Mouse (Mus musculus) olfactory bulb, adult 2 months (tissue): Measurements from ENCODE around the gene Rnf220. TPM values are rescaled to one million over a fixed set of nuclear protein-coding genes. Genes with fewer than 3 reads are reported as not detected.

Experiments
- H3K27ac ChIP-seq: fragments of 200-500 bp; 2 replicates; pipeline ENCODE4 v1.5.1; 2012; ENCODE audit warnings: low read depth, low read length; ENCODE audit not compliant: insufficient read depth
- H3K4me1 ChIP-seq: fragments of 200-500 bp; 2 replicates; pipeline ENCODE4 v1.6.1; 2012; ENCODE audit warnings: low read length; ENCODE audit not compliant: control insufficient read depth, insufficient read depth
- H3K4me3 ChIP-seq: fragments of 200-500 bp; 2 replicates; pipeline ENCODE4 v1.5.1; 2012; ENCODE audit warnings: mild to moderate bottlenecking, low read depth, low read length, moderate library complexity; ENCODE audit not compliant: insufficient read depth
- CTCF ChIP-seq: fragments of 200-500 bp; IDR thresholded peaks from 2 replicates; pipeline ENCODE4 v1.5.1; 2012; ENCODE audit warnings: low read depth, mild to moderate bottlenecking, low read length, moderate library complexity; ENCODE audit not compliant: insufficient read depth
- POLR2A ChIP-seq: fragments of 200-500 bp; IDR thresholded peaks from 2 replicates; pipeline ENCODE4 v1.6.1; 2012; ENCODE audit warnings: mild to moderate bottlenecking, low read depth, low read length, moderate library complexity; ENCODE audit not compliant: insufficient read depth
- WGBS: fragments of 180-500 bp; shearing (Covaris S2); methylation state at CpG from one replicate; pipeline ENCODE4 v1.1.7; 2018; 5-methylcytosine and 5-hydroxymethylcytosine counted together
- polyA plus RNA-seq: library from polyadenylated mRNA; stranded (reverse); fragments of >200 nt; gene quantifications from 2 replicates; pipeline ENCODE4 v1.2.4, GENCODE M21; 2012; ENCODE audit warnings: low replicate concordance; ENCODE audit not compliant: missing spikeins, insufficient read depth, insufficient read length

The Rnf220 gene
- polyA plus RNA-seq, 1 experiment: not detected

- H3K4me1 ChIP-seq: peaks cover 25% of the 10 kb centered on the region
- WGBS: 81% methylated on average over 11 of the region's 11 CpGs
- H3K4me3 ChIP-seq: no peak overlapping the region
- TF ChIP-seq CTCF: no peak
- TF ChIP-seq POLR2A: no peak
- H3K27ac ChIP-seq: no peak overlapping the region
Observed at GRCm38 (mm10) chr4:117480611-117481445, 16.0 kb downstream of the Rnf220 start.

- 66% methylated on average over 6 of the region's 6 CpGs for WGBS
- Histone ChIP-seq H3K4me1 (peaks cover 24% of the 10 kb centered on the region), H3K27ac (no peak overlapping the region), H3K4me3 (no peak overlapping the region)
- TF ChIP-seq CTCF: no peak
Observed at GRCm38 (mm10) chr4:117479951-117480350, 16.9 kb downstream of the Rnf220 start.

- no peak overlapping the region for H3K27ac ChIP-seq
- H3K4me1 ChIP-seq: peaks cover 12% of the 10 kb centered on the region
- no peak for TF ChIP-seq CTCF
- no peak for TF ChIP-seq POLR2A
- no peak overlapping the region for H3K4me3 ChIP-seq
- 79% methylated on average over 15 of the region's 15 CpGs for WGBS
Observed at GRCm38 (mm10) chr4:117478101-117478673, 18.7 kb downstream of the Rnf220 start.

- H3K27ac ChIP-seq: no peak overlapping the region
- 45% methylated on average over 5 of the region's 5 CpGs for WGBS
Observed at GRCm38 (mm10) chr4:117477401-117477800, 19.5 kb downstream of the Rnf220 start.

GRCm38 (mm10) chr4:117476777-117477176 is 20.1 kb downstream of the Rnf220 start:
- Histone ChIP-seq H3K27ac (no peak overlapping the region), H3K4me3 (no peak overlapping the region), H3K4me1 (peaks cover 12% of the 10 kb centered on the region)
- 69% methylated on average over 4 of the region's 4 CpGs for WGBS
- no peak for TF ChIP-seq POLR2A
- no peak for TF ChIP-seq CTCF

More at GRCm38 (mm10) chr4:117477401-117477800, 19.5 kb downstream of the Rnf220 start:
- H3K4me3 ChIP-seq: no peak overlapping the region
- TF ChIP-seq CTCF (no peak), POLR2A (no peak)
- H3K4me1 ChIP-seq: peaks cover 12% of the 10 kb centered on the region

- no peak overlapping the region for H3K27ac ChIP-seq
- no peak overlapping the region for H3K4me3 ChIP-seq
- TF ChIP-seq CTCF: no peak
- TF ChIP-seq POLR2A: no peak
- H3K4me1 ChIP-seq: peaks cover 12% of the 10 kb centered on the region
Observed at GRCm38 (mm10) chr4:117476355-117476754, 20.5 kb downstream of the Rnf220 start.

GRCm38 (mm10) chr4:117473985-117474354 is 22.9 kb downstream of the Rnf220 start:
- TF ChIP-seq POLR2A: no peak
- TF ChIP-seq CTCF: no peak
- Histone ChIP-seq H3K27ac (no peak overlapping the region), H3K4me1 (peaks cover 12% of the 10 kb centered on the region), H3K4me3 (no peak overlapping the region)

GRCm38 (mm10) chr4:117473291-117473984 is 23.4 kb downstream of the Rnf220 start:
- Histone ChIP-seq H3K27ac (no peak overlapping the region), H3K4me3 (no peak overlapping the region), H3K4me1 (peaks cover 12% of the 10 kb centered on the region)
- 75% methylated on average over 14 of the region's 14 CpGs for WGBS
- no peak for TF ChIP-seq CTCF
- TF ChIP-seq POLR2A: no peak

- WGBS: 69% methylated on average over 4 of the region's 4 CpGs
- no peak overlapping the region for H3K27ac ChIP-seq
- TF ChIP-seq POLR2A: no peak
- TF ChIP-seq CTCF: no peak
- no peak overlapping the region for H3K4me3 ChIP-seq
- no peaks in the 10 kb centered on the region for H3K4me1 ChIP-seq
Observed at GRCm38 (mm10) chr4:117469471-117469870, 27.4 kb downstream of the Rnf220 start.

GRCm38 (mm10) chr4:117467936-117468335 is 28.9 kb downstream of the Rnf220 start:
- Histone ChIP-seq H3K4me3 (no peak overlapping the region), H3K27ac (no peak overlapping the region), H3K4me1 (no peaks in the 10 kb centered on the region)
- TF ChIP-seq POLR2A (no peak), CTCF (no peak)
- 97% methylated on average over 7 of the region's 7 CpGs for WGBS
